Comparison of ENCODE assay signal across 21 mouse cellular contexts in the genomic region with DNA sequence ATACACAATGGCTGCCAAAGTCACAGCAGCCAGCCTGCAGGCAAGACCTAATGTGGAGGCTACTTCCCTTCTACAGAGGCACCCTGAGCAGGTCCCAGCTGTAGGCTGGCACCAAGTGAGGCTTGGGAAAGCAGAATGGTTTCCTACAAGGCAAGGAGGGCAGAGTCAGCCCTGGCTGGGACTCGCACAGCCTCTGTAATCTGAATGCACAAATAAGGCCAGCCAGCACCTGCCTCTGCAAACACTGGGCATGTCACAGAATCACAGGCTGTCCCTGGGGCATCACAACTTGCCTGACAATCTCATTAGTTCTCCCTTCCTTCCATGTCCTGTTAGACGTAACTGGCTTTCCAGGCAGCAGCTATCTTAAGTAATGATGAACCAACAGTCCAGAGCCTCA.
DNase-seq lines count a peak whose midpoint lies in the region; ATAC-seq and TF ChIP-seq lines count a peak whose summit lies in the region.
"Had no signal": no experiment of that assay in that cellular context is flagged by ENCODE, and none has a peak within 500 bp of the region (broad histone marks: within the 10 kb centered on the region; RNA-seq: fewer than 3 reads in every experiment).

No protein-coding gene starts in this region.

- H3K4me1 ChIP-seq in CH12.LX (ENCODE audit: control insufficient read depth in 1 of 2, insufficient read depth in 2 of 2): peaks cover 43 to 91% of the 10 kb centered on the region in 2 experiments
- H3K4me1 ChIP-seq in midbrain, postnatal 0 days (ENCODE audit: insufficient read depth, low read length): peaks cover 3% of the 10 kb centered on the region
- H3K4me1 ChIP-seq in intestine, embryonic 15.5 days (replicated peaks): peaks cover 12% of the 10 kb centered on the region; the same call in 1 of the 2 replicates

- no peak for TF ChIP-seq RAD21 in CH12.LX (IDR thresholded peaks at IDR 0.05; ENCODE audit: low read depth, low read length)

- no peak overlapping the region for H3K9ac ChIP-seq in CH12.LX (ENCODE audit: insufficient read depth, low read depth)
- no peak overlapping the region for H3K9ac ChIP-seq in midbrain, postnatal 0 days (replicated peaks; ENCODE audit: low read length, poor library complexity, severe bottlenecking)
- no peak overlapping the region for H3K9ac ChIP-seq in intestine, embryonic 15.5 days
- H3K9ac ChIP-seq: forebrain, embryonic 15.5 days; hindbrain, embryonic 15.5 days; limb, embryonic 15.5 days; liver, embryonic 15.5 days; stomach, embryonic 15.5 days had no signal

- WGBS in midbrain, postnatal 0 days: 11% methylated on average over 2 of the region's 2 CpGs
- 82% methylated on average over 2 of the region's 2 CpGs for WGBS in intestine, embryonic 15.5 days

- intact Hi-C loops in left cerebral cortex, postnatal 4 days (cut with DNase I): no loop called here
- intact Hi-C loops in left cerebral cortex, postnatal 36 days (cut with DNase I): no loop called here

- no peak for TF ChIP-seq EP300 in CH12.LX (IDR thresholded peaks at IDR 0.05; ENCODE audit: low read length)

- H3K4me3 ChIP-seq in CH12.LX (replicated peaks in 1 of 3; ENCODE audit: low read depth in 2 of 3, low read length in 2 of 3, poor library complexity in 1 of 3): no peak overlapping the region
- no peak overlapping the region for H3K4me3 ChIP-seq in midbrain, postnatal 0 days (ENCODE audit: low read depth, low read length)
- H3K4me3 ChIP-seq in intestine, embryonic 15.5 days (replicated peaks): no peak overlapping the region
- H3K4me3 ChIP-seq: erythroblast, embryonic 14.5 days; forebrain, embryonic 15.5 days; hindbrain, embryonic 15.5 days; limb, embryonic 15.5 days; liver, embryonic 15.5 days; stomach, embryonic 15.5 days had no signal

- H3K4me2 ChIP-seq in CH12.LX (ENCODE audit: insufficient read depth, low read depth, poor library complexity, severe bottlenecking): no peak overlapping the region
- no peak overlapping the region for H3K4me2 ChIP-seq in midbrain, postnatal 0 days (ENCODE audit: low read depth, low read length, poor library complexity, severe bottlenecking)
- no peak overlapping the region for H3K4me2 ChIP-seq in intestine, embryonic 15.5 days (replicated peaks)
- H3K4me2 ChIP-seq: forebrain, embryonic 15.5 days; hindbrain, embryonic 15.5 days; limb, embryonic 15.5 days; liver, embryonic 15.5 days; stomach, embryonic 15.5 days had no signal

- in situ Hi-C loops in CH12.LX (cut with MboI; ENCODE audit: low pct_ligation_motif_present, low pct_unique_long_range_greater_than_20kb, low sequenced_read_pairs): no loop called here

- H3K9me3 ChIP-seq in CH12.LX (replicated peaks; ENCODE audit: low read length): no peaks in the 10 kb centered on the region
- H3K9me3 ChIP-seq in midbrain, postnatal 0 days (ENCODE audit: low read length): no peaks in the 10 kb centered on the region
- H3K9me3 ChIP-seq in intestine, embryonic 15.5 days: no peaks in the 10 kb centered on the region
- H3K9me3 ChIP-seq: forebrain, embryonic 15.5 days; hindbrain, embryonic 15.5 days; limb, embryonic 15.5 days; liver, embryonic 15.5 days; stomach, embryonic 15.5 days had no signal

- H3K27me3 ChIP-seq in CH12.LX (replicated peaks): no peaks in the 10 kb centered on the region
- no peaks in the 10 kb centered on the region for H3K27me3 ChIP-seq in midbrain, postnatal 0 days (ENCODE audit: insufficient read depth, low read length)
- no peaks in the 10 kb centered on the region for H3K27me3 ChIP-seq in intestine, embryonic 15.5 days (replicated peaks)
- H3K27me3 ChIP-seq: forebrain, embryonic 15.5 days; hindbrain, embryonic 15.5 days; limb, embryonic 15.5 days; liver, embryonic 15.5 days; Patski; stomach, embryonic 15.5 days had no signal

- peaks cover 20 to 77% of the 10 kb centered on the region in 2 experiments for H3K36me3 ChIP-seq in CH12.LX (replicated peaks in 1 of 2; ENCODE audit: control insufficient read depth in 1 of 2, insufficient read depth in 1 of 2, low read length in 1 of 2)
- H3K36me3 ChIP-seq in midbrain, postnatal 0 days (ENCODE audit: insufficient read depth, low read length): no peaks in the 10 kb centered on the region
- H3K36me3 ChIP-seq in intestine, embryonic 15.5 days: no peaks in the 10 kb centered on the region
- H3K36me3 ChIP-seq: forebrain, embryonic 15.5 days; hindbrain, embryonic 15.5 days; limb, embryonic 15.5 days; liver, embryonic 15.5 days; stomach, embryonic 15.5 days had no signal

- TF ChIP-seq POLR2A in CH12.LX (IDR thresholded peaks at IDR 0.05; ENCODE audit: low read depth, low read length): no peak

- dilution Hi-C loops in CH12.LX (cut with MboI; ENCODE audit: extremely low pct_ligation_motif_present, extremely low pct_unique_long_range_greater_than_20kb, low sequenced_read_pairs): no loop called here

- DNase-seq in left cerebral cortex, postnatal 4 days: peak; percentile 45
- DNase-seq in left cerebral cortex, postnatal 36 days (ENCODE audit: low spot score in 2 of 2): no peak
- DNase-seq in CH12.LX (ENCODE audit: extremely low read depth) (no peak), MN1 (ENCODE audit: low spot score) (peak; percentile 63)
- DNase-seq in midbrain, postnatal 0 days (ENCODE audit: low spot score): peak; percentile 41
- DNase-seq: adrenal gland, postnatal 36 days; cerebellum, adult 2 months; gastrocnemius, postnatal 25 days; kidney, adult 11 months; layer of hippocampus, postnatal 36 days had no signal

- no peak for TF ChIP-seq CTCF in CH12.LX (conservative IDR thresholded peaks at IDR 0.05 in 1 of 2, IDR thresholded peaks at IDR 0.05 in 1 of 2; ENCODE audit: low read depth in 2 of 2, low read length in 2 of 2)
- TF ChIP-seq CTCF in midbrain, postnatal 0 days (IDR thresholded peaks at IDR 0.05): no peak

- H3K79me2 ChIP-seq in CH12.LX (replicated peaks; ENCODE audit: control insufficient read depth, extremely low read depth, insufficient read depth, poor library complexity, severe bottlenecking): peaks cover 80% of the 10 kb centered on the region

- ATAC-seq in midbrain, postnatal 0 days (ENCODE audit: low FRiP score): no peak
- no peak for ATAC-seq in intestine, embryonic 15.5 days
- no peak for ATAC-seq in erythroid progenitor cell, adult 5-6 weeks (replicated peaks; ENCODE audit: low FRiP score, poor library complexity, severe bottlenecking)
- ATAC-seq in megakaryocyte, adult 5-6 weeks (ENCODE audit: poor library complexity, severe bottlenecking): no peak
- ATAC-seq: forebrain, embryonic 15.5 days; Patski had no signal

- peak overlapping the region; percentile 6; the same call in 1 of the 2 replicates for H3K27ac ChIP-seq in CH12.LX (ENCODE audit: insufficient read depth, low read depth)
- no peak overlapping the region for H3K27ac ChIP-seq in midbrain, postnatal 0 days (ENCODE audit: low read depth, low read length)
- H3K27ac ChIP-seq in intestine, embryonic 15.5 days: no peak overlapping the region
- H3K27ac ChIP-seq: forebrain, embryonic 15.5 days; hindbrain, embryonic 15.5 days; kidney, postnatal 0 days; limb, embryonic 15.5 days; liver, embryonic 15.5 days; stomach, embryonic 15.5 days had no signal

TF ChIP-seq in CH12.LX, 34 proteins besides CTCF, POLR2A, EP300 and RAD21:
- TF ChIP-seq NRF1 (IDR thresholded peaks at IDR 0.05; ENCODE audit: low read depth, low read length) (peak; percentile 27; the same call in 1 of the 2 replicates), IRF4 (IDR thresholded peaks at IDR 0.05; ENCODE audit: low read depth, low read length) (no peak)

Comparison
In these comparisons a context has a peak if more than half of its experiments do, and no peak if none do; other contexts are left out.
1. DNase-seq: peak in left cerebral cortex, postnatal 4 days (single experiment), MN1 (single experiment) and midbrain, postnatal 0 days (single experiment); none in left cerebral cortex, postnatal 36 days (0 of 2) and CH12.LX (single experiment).